Mouse (Mus musculus) lung, postnatal 4 days (tissue): ENCODE measurements around the gene Cd164l2.

Experiments
- DNase-seq, 2 experiments: peaks; one replicate each; pipeline ENCODE4 v3.0.0; 2021

Cd164l2 gene

DNA sequence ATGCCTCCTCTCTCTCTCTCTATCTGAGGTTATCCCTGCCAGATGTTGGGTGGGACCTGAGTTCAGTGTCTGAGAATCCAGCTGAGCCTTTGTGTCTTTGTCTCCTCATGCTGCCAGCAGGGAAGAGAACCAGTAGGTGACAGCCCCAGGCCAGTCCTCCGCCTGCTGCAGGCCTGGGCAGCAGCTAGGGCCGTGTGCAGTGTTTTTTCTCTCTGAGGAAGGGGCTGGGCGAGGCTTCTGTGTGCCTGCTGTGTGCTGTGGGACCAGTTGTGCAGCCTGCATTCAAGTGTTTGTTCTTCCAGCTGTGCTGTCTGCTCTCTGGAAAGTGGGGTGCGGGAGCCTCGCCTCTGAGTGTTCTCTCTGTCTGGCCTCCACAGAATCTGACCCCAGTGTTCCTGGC lies 11.9 kb downstream of the Cd164l2 start:
- DNase-seq, result no peak

DNA sequence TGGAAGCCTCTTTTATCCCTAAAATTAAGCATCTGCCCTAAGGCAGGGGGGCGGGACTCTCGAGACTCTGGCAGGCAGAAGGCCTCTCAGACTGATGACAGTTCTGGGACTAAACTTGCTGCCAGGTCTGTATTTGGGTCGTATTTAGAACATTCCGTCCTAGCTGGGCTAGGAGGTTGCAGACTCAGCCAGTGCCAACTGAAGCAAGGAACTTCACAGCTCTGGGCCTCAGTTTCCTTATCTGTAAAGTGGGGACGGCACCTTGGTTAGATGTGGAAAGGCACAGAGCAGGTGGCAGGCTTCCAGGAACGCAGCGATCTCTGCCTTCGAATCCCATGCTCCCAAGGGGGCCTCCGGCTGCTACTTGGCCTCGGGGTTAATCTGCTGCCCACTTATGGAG lies 14.1 kb downstream of the Cd164l2 start:
- no peak for DNase-seq

DNA sequence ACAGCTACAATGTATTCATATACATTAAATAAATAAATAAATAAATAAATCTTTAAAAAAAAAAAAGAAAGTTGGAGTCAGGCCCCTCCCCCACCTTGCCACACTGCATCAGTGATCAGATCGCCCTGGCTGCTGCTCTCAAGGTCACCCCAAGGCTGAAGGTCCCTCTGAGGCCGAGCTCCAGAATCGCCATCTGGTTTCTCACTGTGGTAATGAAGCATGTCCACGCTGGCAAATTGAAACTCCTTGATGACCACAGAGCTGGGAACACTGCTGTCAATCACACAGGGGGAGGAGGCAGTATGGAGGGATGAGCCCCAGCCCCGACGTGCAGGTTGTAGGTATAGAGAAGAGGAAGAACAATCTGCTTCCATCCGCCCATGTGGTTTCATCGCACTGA lies 15.7 kb downstream of the Cd164l2 start:
- DNase-seq, result no peak

DNA sequence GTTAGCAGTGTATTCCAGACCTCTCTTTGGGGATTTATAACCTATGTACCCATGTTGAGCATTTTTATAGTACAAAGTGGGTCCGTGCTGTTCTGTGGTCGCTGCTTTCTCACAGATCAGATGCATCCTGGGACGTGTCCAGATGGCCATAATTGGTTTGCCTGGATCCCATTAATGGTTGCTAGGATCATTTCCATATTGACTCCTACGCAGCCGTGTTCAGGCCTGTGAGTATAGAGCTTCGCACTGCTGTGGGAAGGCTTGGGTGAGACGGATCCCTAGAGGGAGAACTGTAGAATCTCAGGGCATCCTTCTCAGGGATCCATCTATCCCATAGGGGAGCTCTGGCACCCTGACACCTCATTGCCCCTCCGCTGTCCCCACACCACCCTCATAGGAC lies 17.7 kb downstream of the Cd164l2 start:
- no peak for DNase-seq

DNA sequence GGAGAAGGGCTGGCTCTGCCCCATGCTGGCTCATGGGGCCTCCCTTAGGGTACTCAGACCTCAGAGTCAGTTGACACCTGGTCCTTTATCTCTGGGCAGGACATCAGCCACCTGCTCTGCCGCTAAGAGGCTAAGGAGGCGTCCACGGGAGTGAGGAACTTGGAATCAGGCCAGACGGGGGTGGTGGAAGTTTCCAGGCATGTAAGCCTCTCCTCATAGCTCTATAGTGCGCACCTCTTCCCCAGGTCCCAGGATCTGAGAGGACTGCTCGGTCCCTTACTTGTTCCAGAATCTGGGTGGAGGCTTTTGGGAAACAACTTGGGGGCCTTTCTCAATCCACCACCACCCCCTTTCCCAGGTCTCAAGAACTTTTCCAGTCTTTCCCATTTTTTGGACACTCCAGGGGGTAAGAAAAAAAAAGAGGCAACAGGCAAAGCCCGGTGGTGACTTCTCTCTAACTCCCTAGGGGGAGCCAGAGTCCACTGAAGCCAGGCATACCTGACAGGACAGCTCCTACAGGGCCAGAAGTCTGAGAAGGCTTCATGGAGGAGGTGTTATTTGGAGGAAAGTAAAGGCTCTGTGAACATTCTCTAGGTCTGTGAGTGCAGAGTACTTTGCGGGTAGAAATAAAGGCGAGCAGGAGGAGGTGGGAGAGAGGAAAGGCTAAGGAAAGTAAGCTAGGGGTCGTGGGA lies 21.5 kb downstream of the Cd164l2 start:
- DNase-seq, result peak in 1 of 2 experiments; percentile 66

DNA sequence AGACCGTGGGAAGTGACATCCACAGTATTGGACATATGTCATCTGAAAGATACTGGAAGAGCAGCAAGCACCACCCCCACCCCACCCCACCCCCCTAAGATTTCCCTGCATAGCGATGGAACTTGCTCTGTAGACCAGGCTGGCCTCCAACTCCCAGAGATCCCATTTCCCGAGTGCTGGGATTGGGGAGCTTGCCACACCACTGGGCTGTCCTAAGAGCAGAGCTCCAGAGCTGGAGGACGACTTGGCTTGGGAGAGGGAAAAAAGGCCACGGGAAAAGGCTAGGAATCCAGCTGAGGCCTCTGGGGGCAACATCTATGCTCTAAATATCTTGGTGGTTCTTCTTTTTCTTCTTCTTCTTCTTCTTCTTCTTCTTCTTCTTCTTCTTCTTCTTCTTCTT lies 22.8 kb downstream of the Cd164l2 start:
- DNase-seq, result no peak

DNA sequence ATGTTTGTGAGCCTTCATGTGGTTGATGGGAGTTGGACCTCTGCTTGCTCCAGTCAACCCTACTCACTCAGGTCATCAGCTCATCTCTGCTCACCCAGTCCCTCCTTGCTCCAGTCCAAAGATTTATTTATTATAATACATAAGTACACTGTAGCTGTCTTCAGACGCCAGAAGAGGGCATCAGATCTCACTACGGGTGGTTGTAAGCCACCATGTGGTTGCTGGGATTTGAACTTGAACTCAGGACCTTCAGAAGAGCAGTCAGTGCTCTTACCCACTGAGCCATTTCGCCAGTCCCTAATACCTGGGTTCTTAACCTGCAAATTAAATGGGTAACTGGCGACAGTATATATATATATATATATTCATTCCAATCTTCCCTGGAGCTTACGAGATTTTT lies 23.5 kb downstream of the Cd164l2 start:
- no peak for DNase-seq

DNA sequence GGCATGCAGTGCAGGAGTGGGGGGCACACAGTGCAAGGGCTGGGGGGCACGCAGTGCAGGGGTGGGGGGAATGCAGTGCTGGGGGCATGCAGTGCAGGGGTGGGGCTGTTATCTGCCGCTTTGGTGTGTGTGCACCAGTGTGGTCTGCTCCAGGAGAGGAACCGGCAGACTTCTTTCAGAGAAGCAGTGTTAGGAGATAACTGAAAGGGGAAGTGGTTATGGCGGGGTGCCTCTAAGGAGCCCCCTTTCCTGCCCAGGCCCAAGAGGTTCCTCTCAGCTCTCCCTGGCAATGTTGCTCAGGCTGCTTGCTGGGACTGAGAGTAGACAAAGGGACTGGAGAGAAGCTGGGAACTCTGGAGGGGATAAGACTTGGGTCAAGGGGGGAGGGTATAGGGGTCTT lies 26.0 kb downstream of the Cd164l2 start:
- DNase-seq, result no peak

DNA sequence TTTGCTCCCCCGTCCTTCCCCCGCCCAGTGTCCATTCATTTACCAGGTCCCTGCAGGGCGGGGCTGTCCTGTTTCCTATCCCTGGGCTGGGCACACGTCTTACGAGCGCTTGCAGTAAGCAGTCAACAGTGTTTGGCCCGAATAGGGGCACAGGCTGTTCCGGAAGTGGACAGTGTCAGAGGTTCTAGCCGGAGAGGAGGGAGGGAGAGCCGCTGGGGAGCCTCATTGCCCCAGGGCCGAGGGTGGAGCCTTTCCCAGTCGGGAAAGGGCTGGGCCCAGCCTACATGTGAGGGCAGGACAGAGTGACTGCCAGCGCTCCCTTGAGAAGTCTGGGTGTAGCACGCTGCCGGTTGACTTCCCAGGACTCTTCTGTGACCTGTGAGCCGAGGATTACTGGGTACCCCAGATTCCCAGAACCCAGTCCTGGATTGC lies 28.6 kb downstream of the Cd164l2 start, which contains the start of gene Map3k6:
TSS of gene Map3k6 (plus strand) at position 329 of the 432 bp plus-strand sequence.
- DNase-seq, result peak; percentile 82 to 93

DNA sequence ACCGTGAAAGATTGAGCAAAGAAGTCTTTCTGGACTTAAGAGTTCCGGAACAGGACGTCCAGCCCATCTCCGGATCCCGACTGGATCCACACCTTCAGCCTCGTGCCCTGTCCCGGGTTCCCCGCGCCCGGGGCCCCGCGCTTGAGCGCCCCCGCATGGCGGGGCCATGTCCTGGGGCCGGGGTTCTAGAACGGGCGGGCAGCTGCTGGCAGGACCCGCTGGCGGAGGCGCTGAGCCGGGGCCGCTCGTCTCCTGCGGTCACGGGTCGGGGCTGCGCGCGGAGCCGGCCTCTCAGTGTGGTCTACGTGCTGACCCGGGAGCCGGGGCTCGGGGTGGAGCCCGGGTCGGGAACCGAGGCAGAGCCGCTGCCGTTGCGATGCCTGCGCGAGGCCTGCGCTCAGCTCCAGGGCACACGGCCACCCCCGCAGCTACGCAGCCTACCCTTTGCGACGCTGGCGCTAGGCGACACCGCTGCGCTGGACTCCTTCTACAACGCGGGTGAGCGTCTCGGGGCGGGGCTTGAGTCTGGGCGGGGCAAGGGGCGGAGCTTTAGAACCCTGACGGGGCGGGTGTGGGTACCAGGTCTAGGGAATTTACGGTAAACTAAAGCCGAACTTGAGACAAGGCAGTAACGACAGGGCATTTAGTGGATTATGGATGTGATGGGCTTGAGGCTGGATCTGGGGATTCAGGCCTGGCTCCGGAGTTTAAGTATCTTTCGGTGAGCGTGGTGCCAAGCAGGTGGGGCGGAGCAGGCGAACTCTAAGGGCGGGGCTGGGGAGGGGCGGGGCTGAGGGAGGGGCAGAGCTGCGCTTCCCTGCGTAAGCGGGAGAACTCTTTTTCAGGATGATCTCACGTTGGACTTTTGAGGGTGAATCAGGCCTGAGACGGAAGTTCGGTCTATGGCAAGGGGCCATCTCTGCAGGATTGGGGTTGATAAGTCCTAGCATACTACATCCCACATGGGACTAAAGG lies 29.3 kb downstream of the Cd164l2 start:
- peak; percentile 91 to 95 for DNase-seq

DNA sequence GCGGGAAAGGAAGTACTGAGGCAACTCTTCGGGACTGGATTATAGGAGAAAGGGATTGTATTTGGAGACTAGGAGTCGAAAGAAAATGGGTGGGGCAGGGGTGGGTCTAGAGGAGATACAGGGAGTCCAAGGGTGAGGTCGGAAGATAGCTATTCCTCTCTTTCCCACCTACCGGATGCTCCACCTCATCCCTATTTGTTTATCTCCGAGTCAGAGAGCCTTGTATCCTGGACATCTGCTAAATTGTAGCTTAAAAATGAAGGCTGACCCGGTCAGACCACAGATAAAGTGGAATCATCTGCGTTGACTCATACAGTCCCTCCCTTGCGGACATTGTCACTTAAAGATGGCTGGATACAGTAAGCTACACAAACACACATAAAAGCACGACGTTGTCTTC lies 30.0 kb downstream of the Cd164l2 start:
- DNase-seq, result no peak

DNA sequence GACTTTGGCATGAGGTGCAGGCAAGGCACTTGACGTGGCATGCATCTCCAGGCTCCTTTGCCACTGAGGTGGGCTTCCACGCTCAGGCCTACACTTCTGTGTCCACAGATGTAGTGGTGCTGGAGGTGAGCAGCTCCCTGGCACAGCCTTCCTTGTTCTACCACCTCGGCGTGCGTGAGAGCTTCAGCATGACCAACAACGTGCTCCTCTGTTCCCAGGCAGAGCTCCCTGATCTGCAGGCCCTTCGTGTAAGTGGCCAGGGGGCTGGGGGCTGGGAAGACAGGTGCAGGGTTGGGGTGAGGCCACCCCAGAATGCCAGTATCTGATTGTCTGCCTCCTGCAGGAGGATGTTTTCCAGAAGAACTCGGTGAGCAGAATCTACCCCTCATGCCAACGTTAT lies 30.8 kb downstream of the Cd164l2 start:
- DNase-seq, result no peak

DNA sequence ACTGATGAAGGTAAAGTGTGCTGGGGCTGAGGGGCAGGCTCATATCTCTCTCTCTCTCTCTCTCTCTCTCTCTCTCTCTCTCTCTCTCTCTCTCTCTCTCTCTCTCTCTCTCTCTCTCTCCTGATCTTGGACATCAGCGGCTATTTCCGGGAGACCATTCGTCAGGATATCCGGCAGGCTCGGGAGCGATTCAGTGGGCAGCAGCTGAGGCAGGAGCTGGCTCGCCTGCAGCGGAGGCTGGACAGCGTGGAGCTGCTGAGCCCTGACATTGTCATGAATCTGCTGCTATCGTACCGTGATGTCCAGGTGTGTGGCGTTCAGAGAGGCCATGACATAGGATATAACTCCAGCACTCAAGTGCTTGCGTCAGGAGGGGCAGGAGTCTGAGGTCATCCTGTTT lies 31.6 kb downstream of the Cd164l2 start:
- DNase-seq, result peak; percentile 55 to 70

DNA sequence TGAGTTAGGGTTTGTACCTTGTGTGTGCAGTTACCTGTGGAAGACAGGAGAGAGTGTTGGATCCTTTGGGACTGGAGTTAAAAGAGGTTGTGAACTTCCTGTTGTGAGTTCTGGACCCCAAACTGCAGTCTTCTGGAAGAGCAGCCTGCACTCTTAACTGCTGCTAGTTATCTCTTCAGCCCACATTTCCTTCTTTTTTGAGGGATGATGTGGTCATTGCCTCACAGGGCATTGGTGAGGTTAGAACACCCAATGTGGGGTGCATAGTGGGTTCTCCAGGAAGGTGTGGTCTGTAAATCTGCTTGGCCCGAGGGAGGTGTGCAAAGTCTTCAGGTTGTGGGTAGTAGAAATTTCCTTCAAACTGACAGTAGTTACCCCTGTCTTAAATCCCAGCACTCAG lies 32.4 kb downstream of the Cd164l2 start:
- no peak for DNase-seq

DNA sequence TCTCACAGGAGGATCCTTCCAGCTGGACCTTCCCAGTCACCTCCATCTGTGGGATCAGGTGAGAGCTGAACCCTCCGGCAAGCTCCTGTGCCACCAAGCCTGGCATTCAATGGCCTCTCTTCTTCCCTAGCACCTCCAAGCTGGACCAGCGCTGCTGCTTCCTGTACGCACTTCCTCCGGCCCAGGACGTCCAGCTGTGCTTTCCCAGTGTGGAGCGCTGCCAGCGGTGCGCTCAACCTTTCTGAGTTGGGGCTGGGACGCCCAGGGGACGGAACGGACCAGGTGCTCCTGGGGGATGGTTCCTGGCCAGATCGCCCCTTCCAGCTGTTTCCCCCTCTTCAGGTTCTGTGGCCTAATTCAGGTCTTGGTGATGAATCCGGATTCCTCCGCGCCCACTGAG lies 35.1 kb downstream of the Cd164l2 start:
- peak; percentile 73 to 79 for DNase-seq

DNA sequence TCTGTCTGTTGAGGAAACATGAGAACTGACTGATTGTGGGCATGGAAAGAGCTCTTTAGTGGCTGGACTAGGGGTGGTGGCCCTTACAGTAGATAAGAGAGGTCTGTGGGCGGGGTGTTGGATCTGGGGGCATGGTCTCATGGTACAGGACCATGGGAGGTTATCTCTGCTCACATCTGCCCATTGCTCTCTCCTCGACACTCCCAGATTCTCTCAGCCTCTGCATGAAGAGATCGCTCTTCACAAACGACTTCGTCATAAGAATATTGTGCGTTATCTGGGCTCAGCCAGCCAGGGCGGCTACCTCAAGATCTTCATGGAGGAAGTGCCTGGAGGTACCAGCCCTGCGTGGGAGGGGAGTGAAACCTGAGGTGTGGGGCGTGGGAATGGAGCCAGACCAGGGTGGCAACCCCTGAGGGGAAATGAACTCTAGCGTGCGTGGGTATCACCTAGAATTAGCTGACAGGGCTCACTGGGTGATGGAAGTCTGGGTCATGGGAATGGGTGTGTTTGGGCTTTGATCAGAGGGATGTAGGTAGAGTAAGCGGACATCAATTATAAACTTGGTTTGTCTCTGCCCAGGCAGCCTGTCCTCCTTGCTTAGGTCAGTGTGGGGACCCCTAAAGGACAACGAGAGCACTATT lies 36.0 kb downstream of the Cd164l2 start:
- no peak for DNase-seq

DNA sequence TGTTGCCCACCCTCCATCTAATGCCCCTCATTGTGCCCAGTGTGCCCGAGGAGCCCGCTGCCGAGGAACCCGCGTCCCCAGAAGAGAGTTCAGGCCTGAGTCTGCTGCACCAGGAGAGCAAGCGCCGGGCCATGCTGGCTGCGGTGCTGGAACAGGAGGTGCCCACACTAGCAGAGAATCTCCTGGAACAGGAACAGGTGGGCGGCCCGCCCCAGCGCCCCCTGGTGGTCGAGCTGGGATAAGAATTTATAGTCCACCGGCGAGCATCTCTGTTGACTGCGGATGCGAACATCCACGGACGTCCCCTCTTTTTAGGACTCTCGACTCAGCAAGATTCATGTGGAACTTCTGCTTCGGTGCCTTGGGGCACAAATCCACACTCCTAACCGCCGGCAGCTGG lies 38.7 kb downstream of the Cd164l2 start:
- DNase-seq, result peak; percentile 82 to 90

DNA sequence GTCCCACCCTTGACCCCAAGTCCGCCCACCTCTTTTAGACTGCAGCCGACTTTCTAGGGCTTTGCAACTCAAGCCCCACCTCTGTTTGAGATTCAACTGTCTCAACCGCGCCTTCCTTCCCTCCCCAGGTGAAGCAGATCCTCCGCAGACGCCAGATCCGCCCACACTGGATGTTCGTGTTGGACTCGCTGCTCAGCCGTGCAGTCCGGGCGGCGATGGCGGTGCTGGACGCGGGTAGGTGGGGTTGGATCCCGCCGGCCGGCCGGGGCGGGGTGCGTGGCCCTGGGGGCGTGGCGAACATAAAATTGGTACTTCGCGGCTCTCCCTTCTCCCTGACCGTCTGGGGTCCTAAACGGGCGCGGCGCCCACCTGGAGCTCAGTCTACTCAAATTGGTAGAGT lies 39.3 kb downstream of the Cd164l2 start:
- no peak for DNase-seq

DNA sequence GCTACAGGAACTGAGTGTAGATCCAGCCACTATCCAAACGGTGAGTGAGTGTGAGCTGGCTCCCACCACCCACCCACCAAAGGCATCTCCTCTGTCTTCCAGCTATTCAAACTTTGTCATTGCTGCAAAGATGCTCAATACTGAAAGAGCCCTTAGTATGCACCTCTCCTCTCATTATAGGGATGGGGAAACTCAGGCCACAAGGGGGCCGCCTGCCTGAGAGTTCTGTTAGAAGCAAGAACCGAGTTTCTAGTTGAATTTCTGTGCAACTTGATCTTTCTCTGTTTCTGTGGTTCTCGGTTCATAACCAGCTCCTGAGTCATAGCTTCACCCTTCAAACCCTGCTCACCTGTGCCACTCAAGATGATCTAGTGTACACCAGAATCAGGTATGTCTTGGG lies 40.2 kb downstream of the Cd164l2 start:
- DNase-seq, result no peak

DNA sequence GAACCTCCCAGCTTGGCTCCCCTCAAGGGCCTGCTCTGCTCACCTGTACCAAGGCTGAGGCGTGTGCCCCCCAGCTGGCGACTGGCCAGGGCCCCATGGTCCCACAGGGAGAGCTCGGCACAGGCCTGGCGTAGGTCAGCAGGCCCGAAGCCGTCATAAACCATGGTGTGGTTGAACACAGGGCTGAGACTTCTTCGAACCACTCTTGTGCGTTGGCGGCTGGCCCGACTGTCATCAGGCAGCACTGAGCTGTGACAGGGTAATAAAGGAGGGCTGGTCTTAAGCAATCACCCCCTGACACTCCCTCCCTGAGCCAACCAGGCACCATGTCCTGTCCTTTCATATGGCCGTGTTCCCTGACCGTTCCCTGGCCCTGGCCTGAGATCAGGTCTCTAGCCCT lies 41.5 kb downstream of the Cd164l2 start:
- no peak for DNase-seq

DNA sequence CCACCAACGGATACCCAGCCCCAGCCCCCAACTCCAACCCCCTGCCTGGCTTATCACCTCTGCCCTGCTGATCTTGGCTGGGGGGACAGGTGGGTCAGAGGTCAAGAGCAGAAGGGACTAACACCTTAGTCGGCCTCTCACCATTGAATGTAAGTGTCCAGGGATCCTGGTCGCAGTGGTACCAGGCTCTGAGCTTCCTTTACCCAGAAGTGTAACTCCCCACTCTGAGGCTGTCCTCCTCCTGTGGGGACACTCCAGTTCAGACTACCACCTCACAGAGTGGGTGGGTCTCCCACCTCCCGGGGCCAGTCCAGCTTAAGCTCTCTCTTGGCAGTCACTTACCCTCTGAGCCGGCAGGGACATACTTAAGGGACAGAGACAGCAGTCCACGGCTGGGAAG lies 43.5 kb downstream of the Cd164l2 start:
- DNase-seq, result no peak

DNA sequence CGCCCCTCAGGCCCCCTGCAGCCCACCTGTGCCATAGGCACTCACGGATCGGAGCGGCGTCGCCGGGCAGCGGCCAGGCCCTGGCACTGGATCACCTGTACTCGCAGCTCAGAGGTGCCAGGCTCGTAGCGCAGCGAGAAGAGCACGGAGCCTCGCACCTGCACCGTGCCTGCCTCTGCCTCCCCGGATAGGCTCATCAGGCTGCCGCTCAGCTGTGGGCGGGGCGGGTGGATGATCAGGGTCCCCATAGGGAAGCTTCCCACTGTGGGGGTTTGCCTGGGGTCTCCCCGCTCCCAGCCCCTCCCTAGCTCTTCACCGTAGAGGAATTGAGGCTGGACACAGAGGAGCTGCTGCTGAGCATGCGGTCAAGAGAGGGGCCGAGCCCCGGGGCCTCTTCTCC lies 44.9 kb downstream of the Cd164l2 start:
- DNase-seq, result no peak

DNA sequence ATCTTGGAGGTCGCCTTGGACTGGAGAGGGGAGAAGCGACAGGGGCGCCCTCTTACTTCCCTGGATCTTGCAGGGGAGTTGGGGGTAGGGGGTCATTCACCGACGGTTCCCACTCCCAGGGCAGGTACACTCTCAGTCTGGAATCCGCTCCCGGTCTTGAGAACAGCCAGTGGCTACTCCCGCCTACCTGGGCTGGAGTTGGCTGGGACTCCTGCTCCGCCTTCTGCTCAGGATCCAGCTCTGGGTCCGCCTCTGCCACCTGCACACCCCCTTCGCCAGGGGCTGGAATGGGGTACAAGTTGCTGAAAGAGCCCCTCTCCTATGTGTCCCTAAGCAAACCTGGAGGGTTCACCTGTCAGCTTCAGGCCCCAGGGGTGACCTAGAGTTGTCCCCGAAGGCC lies 45.3 kb downstream of the Cd164l2 start:
- DNase-seq, result no peak
